Mouse (Mus musculus) myocyte (in vitro differentiated cells): ENCODE results near the gene Slc2a9.

Experiments
- MAX ChIP-seq: IDR thresholded peaks from one replicate; pipeline ENCODE4 v1.6.1; 2011; ENCODE audit warnings: low read depth, mild to moderate bottlenecking, control low read depth
- MYOD1 ChIP-seq, 3 experiments: IDR thresholded peaks; one replicate each; pipeline ENCODE4 v1.6.1; 2011; ENCODE audit warnings: control low read depth in 2 of 3, low read depth in 2 of 3, mild to moderate bottlenecking in 2 of 3, moderate library complexity in 1 of 3; ENCODE audit not compliant: insufficient read length in 2 of 3, control insufficient read depth in 1 of 3

DNA sequence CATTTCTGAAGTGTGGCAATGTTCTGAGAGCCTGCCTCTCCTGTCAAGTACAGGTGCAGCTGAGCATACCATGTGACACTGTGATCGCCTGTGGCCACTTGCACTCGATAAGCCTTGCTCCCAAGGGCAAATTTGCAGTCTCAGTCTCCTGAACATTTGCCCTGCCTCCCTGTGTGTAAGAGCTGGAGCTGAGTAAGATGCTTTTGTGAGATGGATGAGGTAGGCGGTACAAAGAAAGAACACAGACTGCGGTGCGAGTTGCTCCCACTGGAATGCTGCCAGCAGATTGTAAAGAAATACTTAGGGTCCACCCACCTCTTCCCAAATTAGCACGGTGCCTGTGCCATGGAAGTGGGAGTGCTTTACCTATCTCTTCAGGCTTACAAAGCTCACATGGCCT, 44.4 kb upstream of the Slc2a9 start:
- TF ChIP-seq MYOD1 (IDR thresholded peaks at IDR 0.05; ENCODE audit: control insufficient read depth in 1 of 3, insufficient read length in 2 of 3, low read depth in 2 of 3), result peak in 1 of 3 experiments; percentile 32
- no peak for TF ChIP-seq MAX
